Mouse (Mus musculus) kidney, embryonic 15.5 days (tissue): ENCODE measurements at regions not wholly inside any gene's neighbourhood (a gene's known extent, or its start where the extent isn't known, plus 50 kb on each side); places are given as distances from the start of the nearest gene placed in this dataset.
A peak's percentile ranks its signal among the peaks of the same experiment; 100 is the strongest.

Source experiments
- ATAC-seq: fragments of 200-750 bp; cut with Nextera tagmentation; replicated peaks from 2 replicates; pipeline ENCODE4 v1.8.0; 2017; ENCODE audit warnings: moderate TSS enrichment; ENCODE audit not compliant: low FRiP score
- H3K27ac ChIP-seq: fragments of 300-500 bp; sonication (generic); 2 replicates; pipeline ENCODE4 v1.5.1; 2015; ENCODE audit warnings: mild to moderate bottlenecking, inconsistent platforms
- H3K27me3 ChIP-seq: fragments of 300-500 bp; sonication (generic); 2 replicates; pipeline ENCODE4 v1.6.1; 2015; ENCODE audit warnings: inconsistent platforms
- H3K36me3 ChIP-seq: fragments of 300-500 bp; sonication (generic); 2 replicates; pipeline ENCODE4 v1.6.1; 2015; ENCODE audit warnings: inconsistent platforms
- H3K4me1 ChIP-seq: fragments of 300-500 bp; sonication (generic); 2 replicates; pipeline ENCODE4 v1.6.1; 2015; ENCODE audit warnings: inconsistent platforms
- H3K4me2 ChIP-seq: fragments of 300-500 bp; sonication (generic); 2 replicates; pipeline ENCODE4 v1.6.1; 2015; ENCODE audit warnings: moderate library complexity, mild to moderate bottlenecking, inconsistent platforms
- H3K4me3 ChIP-seq: fragments of 300-500 bp; sonication (generic); replicated peaks from 2 replicates; pipeline ENCODE4 v1.5.1; 2015; ENCODE audit warnings: mild to moderate bottlenecking, inconsistent platforms
- H3K9ac ChIP-seq: fragments of 300-500 bp; sonication (generic); 2 replicates; pipeline ENCODE4 v1.6.1; 2015; ENCODE audit warnings: mild to moderate bottlenecking, inconsistent platforms
- H3K9me3 ChIP-seq: fragments of 300-500 bp; sonication (generic); replicated peaks from 2 replicates; pipeline ENCODE4 v1.6.1; 2016; ENCODE audit warnings: inconsistent platforms
- WGBS: fragments of 180-500 bp; shearing (Covaris S2); methylation state at CpG from one replicate; pipeline ENCODE4 v1.1.7; 2015; ENCODE audit warnings: mixed read lengths; 5-methylcytosine and 5-hydroxymethylcytosine counted together

DNA sequence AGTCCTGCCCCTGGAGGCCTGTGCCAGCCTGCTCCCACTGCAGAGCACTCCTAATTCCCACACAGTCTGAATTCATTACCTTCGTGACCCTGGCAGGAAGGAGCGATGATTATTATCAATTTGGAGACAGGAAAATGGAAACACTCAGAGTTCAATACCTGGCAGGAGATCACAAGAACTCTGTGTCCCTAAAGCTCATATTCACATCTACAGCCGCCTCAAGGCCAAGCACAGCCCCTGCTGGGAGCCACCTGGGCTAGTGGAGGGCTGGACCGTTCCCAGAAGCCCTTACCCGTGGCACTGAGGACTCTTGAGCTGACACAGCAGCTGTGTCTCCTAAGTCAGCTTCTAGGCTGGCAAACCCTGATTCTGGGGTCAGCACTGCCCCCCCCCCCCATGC, 124.8 kb upstream of the Sdk2 start:
- H3K27ac ChIP-seq = no peak overlapping the region
- 69% methylated on average over 5 of the region's 5 CpGs for WGBS
- no peaks in the 10 kb centered on the region for H3K36me3 ChIP-seq
- H3K9ac ChIP-seq = no peak overlapping the region
- H3K4me2 ChIP-seq = no peak overlapping the region
- peaks cover 3% of the 10 kb centered on the region; the same call in 1 of the 2 replicates for H3K4me1 ChIP-seq
- 0 out of 2 replicates have a peak, but pooled peaks cover 3% of the 10 kb centered on the region for H3K27me3 ChIP-seq
- no peak overlapping the region for H3K4me3 ChIP-seq
- ATAC-seq = no peak
- H3K9me3 ChIP-seq = peaks cover 9% of the 10 kb centered on the region; the same call in 1 of the 2 replicates

GRCm38 (mm10) chr11:114184970-114185882, 118.4 kb upstream of the Sdk2 start:
- H3K36me3 ChIP-seq = no peaks in the 10 kb centered on the region
- H3K4me2 ChIP-seq = no peak overlapping the region
- H3K4me3 ChIP-seq = no peak overlapping the region
- H3K27ac ChIP-seq = no peak overlapping the region
- ATAC-seq = peak; percentile 86
- H3K9ac ChIP-seq = no peak overlapping the region
- H3K9me3 ChIP-seq = peaks cover 1% of the 10 kb centered on the region; the same call in 1 of the 2 replicates
- WGBS = 35% methylated on average over 18 of the region's 18 CpGs
- H3K4me1 ChIP-seq = peaks cover 14% of the 10 kb centered on the region
- H3K27me3 ChIP-seq = peaks cover 11% of the 10 kb centered on the region; the same call in 1 of the 2 replicates

DNA sequence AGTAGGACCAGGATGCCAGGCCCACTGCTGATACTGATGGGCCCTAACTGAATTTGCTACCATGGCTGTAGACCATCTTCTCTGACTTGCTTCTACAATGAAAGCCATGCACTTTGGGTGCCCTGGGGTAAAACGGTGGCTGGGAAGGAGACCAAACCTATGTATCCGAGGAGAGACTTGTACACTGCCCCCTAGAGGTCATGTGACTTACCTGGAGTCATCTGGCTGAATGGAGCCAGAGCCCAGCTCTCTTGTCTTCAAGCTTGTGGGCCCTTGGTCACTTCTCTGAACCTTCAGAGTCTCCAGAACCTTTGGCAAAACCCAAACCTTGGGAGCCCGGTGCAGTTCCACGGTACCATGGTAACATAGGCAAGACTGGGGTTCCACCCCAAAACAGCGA, 117.6 kb upstream of the Sdk2 start:
- H3K27ac ChIP-seq = no peak overlapping the region
- H3K9ac ChIP-seq = no peak overlapping the region
- ATAC-seq = no peak
- no peak overlapping the region for H3K4me2 ChIP-seq
- H3K4me1 ChIP-seq = peaks cover 14% of the 10 kb centered on the region
- H3K4me3 ChIP-seq = no peak overlapping the region
- H3K9me3 ChIP-seq = no peaks in the 10 kb centered on the region
- H3K27me3 ChIP-seq = peaks cover 16% of the 10 kb centered on the region; the same call in 1 of the 2 replicates
- 79% methylated on average over 5 of the region's 5 CpGs for WGBS
- no peaks in the 10 kb centered on the region for H3K36me3 ChIP-seq

- no peak for ATAC-seq
- Histone ChIP-seq H3K27me3 (peaks cover 16% of the 10 kb centered on the region; the same call in 1 of the 2 replicates), H3K4me2 (no peak overlapping the region), H3K9ac (no peak overlapping the region), H3K4me1 (peaks cover 23% of the 10 kb centered on the region), H3K36me3 (no peaks in the 10 kb centered on the region), H3K27ac (no peak overlapping the region), H3K9me3 (no peaks in the 10 kb centered on the region), H3K4me3 (no peak overlapping the region)
- WGBS = 88% methylated on average over 10 of the region's 10 CpGs
Measured at GRCm38 (mm10) chr11:114183231-114183630, 116.4 kb upstream of the Sdk2 start.

- whole genome bisulfite sequencing = 76% methylated on average over 6 of the region's 6 CpGs
- Histone ChIP-seq H3K27me3 (peaks cover 33% of the 10 kb centered on the region), H3K4me3 (no peak overlapping the region), H3K9me3 (no peaks in the 10 kb centered on the region), H3K36me3 (no peaks in the 10 kb centered on the region), H3K4me2 (no peak overlapping the region), H3K4me1 (peaks cover 28% of the 10 kb centered on the region), H3K9ac (no peak overlapping the region), H3K27ac (no peak overlapping the region)
- no peak for ATAC-seq
Measured at GRCm38 (mm10) chr11:114178746-114179472, 112.1 kb upstream of the Sdk2 start.

DNA sequence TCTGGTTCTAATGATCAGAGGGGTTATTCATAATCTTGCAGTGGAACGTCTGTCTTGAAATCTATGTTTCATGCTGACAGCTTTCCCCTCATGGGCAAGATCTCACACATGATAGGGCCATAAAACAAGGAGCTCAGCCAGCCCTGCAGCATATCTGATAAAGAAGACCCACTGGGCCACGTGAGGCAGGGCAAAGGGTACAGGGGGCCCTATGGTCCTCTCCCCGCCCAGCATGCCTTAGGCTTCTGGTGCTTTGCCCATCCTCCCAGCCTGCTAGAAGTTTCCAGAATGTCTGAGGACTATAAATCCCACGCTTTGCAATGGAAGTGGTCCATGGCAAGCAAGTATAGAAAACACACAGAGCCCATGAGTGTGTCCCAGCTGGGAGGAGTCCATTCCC, 110.9 kb upstream of the Sdk2 start:
- peaks cover 40% of the 10 kb centered on the region for H3K27me3 ChIP-seq
- H3K4me3 ChIP-seq = no peak overlapping the region
- H3K9me3 ChIP-seq = no peaks in the 10 kb centered on the region
- no peak overlapping the region for H3K4me2 ChIP-seq
- no peak for ATAC-seq
- H3K9ac ChIP-seq = no peak overlapping the region
- WGBS = 38% methylated on average over 4 of the region's 4 CpGs
- no peaks in the 10 kb centered on the region for H3K36me3 ChIP-seq
- H3K4me1 ChIP-seq = peaks cover 28% of the 10 kb centered on the region
- no peak overlapping the region for H3K27ac ChIP-seq

GRCm38 (mm10) chr11:114177281-114177680, 110.4 kb upstream of the Sdk2 start:
- Histone ChIP-seq H3K36me3 (no peaks in the 10 kb centered on the region), H3K4me2 (no peak overlapping the region), H3K27me3 (peaks cover 43% of the 10 kb centered on the region), H3K9me3 (no peaks in the 10 kb centered on the region), H3K9ac (no peak overlapping the region), H3K4me1 (peaks cover 28% of the 10 kb centered on the region), H3K4me3 (no peak overlapping the region), H3K27ac (no peak overlapping the region)
- no peak for ATAC-seq
- 60% methylated on average over 1 of the region's 1 CpGs for WGBS

GRCm38 (mm10) chr11:114176671-114177212, 109.9 kb upstream of the Sdk2 start:
- Histone ChIP-seq H3K4me2 (no peak overlapping the region), H3K27me3 (peaks cover 47% of the 10 kb centered on the region), H3K36me3 (no peaks in the 10 kb centered on the region), H3K4me1 (peaks cover 28% of the 10 kb centered on the region), H3K9ac (no peak overlapping the region), H3K9me3 (no peaks in the 10 kb centered on the region), H3K4me3 (no peak overlapping the region), H3K27ac (no peak overlapping the region)
- ATAC-seq = 0 out of 2 replicates have a peak, but pooled peaks have one; percentile 33
- WGBS = 56% methylated on average over 4 of the region's 4 CpGs

DNA sequence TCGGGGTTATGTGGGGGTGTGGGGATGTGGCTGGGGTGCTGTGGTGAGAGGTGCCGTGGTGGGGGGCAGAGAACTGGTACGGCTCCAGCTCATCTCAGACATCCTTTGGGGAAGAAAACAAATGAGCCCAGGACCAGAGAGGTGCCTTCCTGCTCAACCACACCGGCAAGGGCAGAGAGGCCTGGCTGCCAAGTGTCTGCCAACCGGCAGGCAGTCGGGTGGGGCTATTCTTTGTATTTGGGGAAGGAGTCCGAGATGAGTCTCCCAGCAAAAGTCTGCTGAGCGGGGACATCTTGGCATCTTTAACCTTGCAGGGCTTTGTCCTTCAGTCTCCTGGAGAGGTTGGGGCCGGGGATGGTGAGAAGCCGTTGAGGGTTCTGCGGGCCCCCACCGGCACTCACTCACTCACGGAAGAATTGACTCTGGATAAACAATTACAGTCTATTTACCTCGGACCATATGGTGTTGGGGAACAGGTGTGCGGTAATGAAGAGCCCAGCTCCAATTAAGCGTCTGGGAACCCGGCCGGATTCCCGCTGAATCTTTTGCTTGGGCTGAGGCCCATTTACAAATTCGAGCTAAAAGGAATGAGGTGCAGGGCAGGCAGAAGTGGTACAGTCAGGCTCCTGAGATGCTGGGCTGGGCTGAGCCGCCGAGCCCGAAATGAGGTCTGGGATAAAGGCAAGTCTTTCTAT, 108.7 kb upstream of the Sdk2 start:
- no peak overlapping the region for H3K9ac ChIP-seq
- no peaks in the 10 kb centered on the region for H3K36me3 ChIP-seq
- H3K4me2 ChIP-seq = no peak overlapping the region
- no peak for ATAC-seq
- H3K27me3 ChIP-seq = peaks cover 55% of the 10 kb centered on the region
- no peaks in the 10 kb centered on the region for H3K9me3 ChIP-seq
- H3K4me1 ChIP-seq = peaks cover 28% of the 10 kb centered on the region
- no peak overlapping the region for H3K27ac ChIP-seq
- 38% methylated on average over 23 of the region's 23 CpGs for WGBS
- no peak overlapping the region for H3K4me3 ChIP-seq

DNA sequence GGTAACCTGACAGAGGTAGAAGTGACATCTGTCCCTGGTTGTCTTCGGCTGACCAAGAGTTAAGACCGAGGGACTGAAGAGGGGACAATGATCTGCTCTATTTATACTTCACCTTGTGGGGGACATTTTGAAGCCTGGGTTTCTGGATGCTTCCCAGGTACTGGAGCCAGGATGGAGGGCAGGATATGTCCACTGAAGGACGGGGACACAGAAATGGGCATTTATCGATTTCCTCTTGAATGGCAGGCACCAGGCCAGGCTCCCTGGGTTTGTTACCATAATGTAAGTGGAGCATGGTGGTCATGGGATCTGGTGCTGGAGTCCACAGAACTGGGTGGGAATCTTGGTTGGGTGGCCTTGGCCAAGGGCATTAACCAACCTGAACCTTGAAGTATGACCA, 108.0 kb upstream of the Sdk2 start:
- Histone ChIP-seq H3K27ac (no peak overlapping the region), H3K36me3 (no peaks in the 10 kb centered on the region), H3K4me2 (no peak overlapping the region), H3K4me3 (no peak overlapping the region), H3K9me3 (no peaks in the 10 kb centered on the region), H3K27me3 (peaks cover 55% of the 10 kb centered on the region), H3K4me1 (peaks cover 28% of the 10 kb centered on the region), H3K9ac (no peak overlapping the region)
- WGBS = 94% methylated on average over 4 of the region's 4 CpGs
- no peak for ATAC-seq

GRCm38 (mm10) chr11:114168231-114168661, 101.4 kb upstream of the Sdk2 start:
- peak overlapping the region; percentile 10; the same call in 1 of the 2 replicates for H3K4me2 ChIP-seq
- H3K4me1 ChIP-seq = peaks cover 21% of the 10 kb centered on the region
- peaks cover 79% of the 10 kb centered on the region for H3K27me3 ChIP-seq
- H3K9ac ChIP-seq = no peak overlapping the region
- no peaks in the 10 kb centered on the region for H3K36me3 ChIP-seq
- WGBS = 21% methylated on average over 13 of the region's 13 CpGs
- H3K4me3 ChIP-seq = no peak overlapping the region
- no peak overlapping the region for H3K27ac ChIP-seq
- peak; percentile 67 for ATAC-seq
- no peaks in the 10 kb centered on the region for H3K9me3 ChIP-seq
